Mouse (Mus musculus): Measurements from ENCODE around the gene Prcd. TPM values are rescaled to one million over a fixed set of nuclear protein-coding genes. Genes with fewer than 3 reads are reported as not detected.

The Prcd gene
- polyA plus RNA-seq, 1 experiment from 2014 or later: 1.1 TPM

DNA sequence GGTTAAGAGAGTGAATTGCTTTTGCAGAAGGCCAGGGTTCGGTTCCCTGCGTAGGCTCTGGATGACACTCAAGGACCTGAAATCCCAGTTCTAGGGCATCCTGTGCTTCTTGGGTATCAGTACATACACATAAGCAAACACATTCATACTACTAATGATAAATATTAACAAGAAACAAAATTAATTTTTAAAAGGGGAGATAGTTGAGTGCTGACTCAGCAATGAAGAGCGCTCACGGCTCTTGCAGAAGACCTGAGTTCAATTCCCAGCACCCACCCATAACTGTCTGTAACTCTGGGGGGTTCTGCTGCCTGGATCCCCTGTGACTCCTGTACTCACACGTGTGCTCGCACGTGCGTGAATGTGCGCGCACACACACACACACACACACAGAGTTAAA, 36.3 kb downstream of the Prcd start:
- ATAC-seq: no peak
- no peak for TF ChIP-seq CTCF (IDR thresholded peaks at IDR 0.05; ENCODE audit: low read depth)
- no peak overlapping the region for H3K4me2 ChIP-seq (replicated peaks; ENCODE audit: low read depth)
- H3K4me1 ChIP-seq (replicated peaks; ENCODE audit: control insufficient read depth, insufficient read depth, low read length): peaks cover 4% of the 10 kb centered on the region; the same call in 1 of the 2 replicates
- H3K27ac ChIP-seq (ENCODE audit: low read depth, low read length): no peak overlapping the region
- 90% methylated on average over 10 of the region's 10 CpGs for WGBS
- no peaks in the 10 kb centered on the region for H3K9me3 ChIP-seq (ENCODE audit: control insufficient read depth)
- H3K4me3 ChIP-seq (ENCODE audit: low read depth, low read length): no peak overlapping the region
- H3K27me3 ChIP-seq (replicated peaks; ENCODE audit: control insufficient read depth, insufficient read depth, low read length): no peaks in the 10 kb centered on the region
- no peak overlapping the region for H3K9ac ChIP-seq (ENCODE audit: low read depth, low read length)
- H3K36me3 ChIP-seq (ENCODE audit: control insufficient read depth, insufficient read depth): peaks cover 13% of the 10 kb centered on the region; the same call in 1 of the 2 replicates

DNA sequence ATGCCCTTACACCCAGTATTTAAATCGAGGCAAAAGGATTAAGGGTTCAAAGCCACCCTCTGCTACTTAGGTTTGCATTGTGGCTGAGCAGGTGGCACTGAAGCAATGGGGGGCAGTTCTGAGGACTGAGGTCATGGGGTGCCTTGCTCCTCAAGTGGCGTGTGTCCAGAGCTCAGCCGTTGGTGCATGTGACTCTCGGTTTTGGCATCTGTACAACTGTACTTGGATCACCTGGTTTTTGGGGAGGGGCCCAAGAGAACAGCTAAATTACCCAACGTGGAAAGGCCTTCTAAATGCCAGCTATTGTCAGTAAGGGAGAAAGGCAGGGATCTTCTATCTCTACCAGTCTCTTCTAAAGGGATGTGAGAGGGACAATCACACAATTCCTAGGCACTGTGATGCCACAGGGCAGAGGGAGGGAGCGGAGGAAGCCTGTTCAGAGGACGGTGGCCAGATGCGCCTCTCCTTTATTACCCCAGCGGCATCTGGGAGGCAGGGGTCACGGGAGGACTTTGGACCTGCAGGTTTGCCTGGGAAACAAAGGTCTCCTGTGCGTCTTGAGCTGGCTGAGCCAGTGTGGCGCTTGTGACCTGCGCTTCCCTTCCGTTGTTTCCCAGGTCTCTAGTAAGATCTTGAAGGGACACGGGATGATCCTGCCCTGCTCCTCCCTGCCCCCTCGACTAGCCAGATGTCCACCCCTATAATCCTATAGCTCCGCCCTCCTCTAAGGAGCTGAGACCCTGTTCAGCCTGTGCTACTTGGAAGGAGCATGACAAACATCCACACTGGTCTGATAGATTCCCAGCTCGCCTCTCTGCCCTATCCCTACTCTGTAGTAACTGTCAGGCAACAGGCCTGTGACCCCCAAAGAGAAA, 37.6 kb downstream of the Prcd start:
- H3K27me3 ChIP-seq (replicated peaks; ENCODE audit: control insufficient read depth, insufficient read depth, low read length): no peaks in the 10 kb centered on the region
- no peaks in the 10 kb centered on the region for H3K9me3 ChIP-seq (ENCODE audit: control insufficient read depth)
- H3K9ac ChIP-seq (ENCODE audit: low read depth, low read length): no peak overlapping the region
- peak; percentile 66 for ATAC-seq
- no peak for TF ChIP-seq CTCF (IDR thresholded peaks at IDR 0.05; ENCODE audit: low read depth)
- no peak overlapping the region for H3K4me3 ChIP-seq (ENCODE audit: low read depth, low read length)
- H3K4me2 ChIP-seq (replicated peaks; ENCODE audit: low read depth): peak overlapping the region; percentile 10
- 27% methylated on average over 18 of the region's 18 CpGs for WGBS
- peaks cover 4% of the 10 kb centered on the region; the same call in 1 of the 2 replicates for H3K4me1 ChIP-seq (replicated peaks; ENCODE audit: control insufficient read depth, insufficient read depth, low read length)
- peak overlapping the region; percentile 58 for H3K27ac ChIP-seq (ENCODE audit: low read depth, low read length)
- no peaks in the 10 kb centered on the region; the same call in 1 of the 2 replicates for H3K36me3 ChIP-seq (ENCODE audit: control insufficient read depth, insufficient read depth)

DNA sequence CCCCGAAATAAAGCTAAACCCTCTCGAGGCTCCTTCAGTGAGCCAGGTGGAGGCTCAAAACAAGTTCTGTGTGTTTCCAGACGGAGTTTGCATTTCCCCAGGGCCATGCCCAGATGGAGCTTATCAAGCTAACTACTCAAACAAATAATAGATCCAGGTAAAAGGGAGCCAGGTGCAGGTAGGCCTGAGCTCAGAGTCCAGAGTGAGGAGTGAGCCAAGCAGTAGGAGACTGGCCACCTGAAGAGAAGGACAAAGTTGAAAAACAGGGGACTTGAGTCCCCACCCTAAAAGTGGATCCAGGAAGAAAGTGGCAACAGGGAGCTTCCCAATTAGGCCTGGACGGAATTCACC, 40.5 kb downstream of the Prcd start:
- Histone ChIP-seq H3K4me1 (replicated peaks; ENCODE audit: control insufficient read depth, insufficient read depth, low read length) (peaks cover 4% of the 10 kb centered on the region; the same call in 1 of the 2 replicates), H3K4me2 (replicated peaks; ENCODE audit: low read depth) (peak overlapping the region; percentile 90), H3K9ac (ENCODE audit: low read depth, low read length) (peak overlapping the region; percentile 72), H3K4me3 (ENCODE audit: low read depth, low read length) (peak overlapping the region; percentile 58), H3K27ac (ENCODE audit: low read depth, low read length) (peak overlapping the region; percentile 71), H3K9me3 (ENCODE audit: control insufficient read depth) (no peaks in the 10 kb centered on the region), H3K36me3 (ENCODE audit: control insufficient read depth, insufficient read depth) (no peaks in the 10 kb centered on the region), H3K27me3 (replicated peaks; ENCODE audit: control insufficient read depth, insufficient read depth, low read length) (no peaks in the 10 kb centered on the region)
- no peak for TF ChIP-seq CTCF (IDR thresholded peaks at IDR 0.05; ENCODE audit: low read depth)
- ATAC-seq: peak; percentile 52; the same call in 1 of the 2 replicates
- 28% methylated on average over 4 of the region's 4 CpGs for WGBS

DNA sequence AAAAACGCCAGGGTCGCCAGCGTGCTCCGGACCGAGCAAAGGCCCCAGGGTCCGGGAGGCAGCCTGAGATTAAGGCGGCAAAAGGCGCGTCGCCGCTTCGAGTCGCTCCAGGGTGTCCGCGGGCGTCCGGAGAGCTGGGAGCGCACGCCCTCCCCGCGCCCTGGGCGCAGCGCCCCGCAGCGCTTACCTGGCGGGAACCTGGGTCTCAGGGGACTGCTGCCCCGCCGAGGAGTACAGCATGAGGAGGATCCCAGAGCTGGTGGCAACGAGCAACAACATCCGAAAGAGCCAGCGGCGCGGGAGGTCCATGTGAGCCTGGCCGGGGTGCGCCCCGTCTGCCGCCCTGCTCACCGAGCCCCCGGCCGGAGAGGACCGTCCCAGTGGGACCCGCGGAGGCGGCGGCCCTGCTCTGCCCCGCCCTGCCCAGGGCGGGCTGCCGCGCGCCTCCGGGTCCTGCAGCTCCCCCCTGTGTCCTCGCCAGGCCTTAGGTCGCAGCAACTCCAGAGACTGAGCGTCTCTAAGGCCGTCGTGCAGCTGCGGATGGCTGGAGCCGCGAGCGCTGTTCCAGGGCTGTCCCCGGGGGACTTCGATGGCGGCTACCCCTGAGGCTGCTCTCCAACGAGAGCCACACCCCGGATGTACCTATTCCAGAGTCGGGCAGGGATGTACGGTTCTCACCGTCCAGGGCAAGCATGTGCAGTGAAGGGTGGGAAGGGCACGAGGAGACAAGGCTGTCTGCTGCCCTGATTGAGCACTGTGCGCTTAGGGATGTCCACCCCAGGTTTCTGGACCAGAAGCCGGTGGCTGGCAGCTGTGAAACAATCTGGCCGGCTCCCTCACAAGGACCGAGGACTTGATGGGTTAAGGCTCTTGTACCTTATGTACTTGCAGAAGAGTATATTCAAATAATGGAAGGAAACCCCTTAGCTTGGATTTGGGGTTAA, 41.2 kb downstream of the Prcd start:
- H3K27me3 ChIP-seq (replicated peaks; ENCODE audit: control insufficient read depth, insufficient read depth, low read length): no peaks in the 10 kb centered on the region
- H3K4me2 ChIP-seq (replicated peaks; ENCODE audit: low read depth): peak overlapping the region; percentile 90
- H3K27ac ChIP-seq (ENCODE audit: low read depth, low read length): peak overlapping the region; percentile 71
- peak; percentile 53 for ATAC-seq
- no peaks in the 10 kb centered on the region for H3K9me3 ChIP-seq (ENCODE audit: control insufficient read depth)
- 3% methylated on average over 71 of the region's 73 CpGs for WGBS
- peak overlapping the region; percentile 58 for H3K4me3 ChIP-seq (ENCODE audit: low read depth, low read length)
- H3K9ac ChIP-seq (ENCODE audit: low read depth, low read length): peak overlapping the region; percentile 72
- peak; percentile 63 for TF ChIP-seq CTCF (IDR thresholded peaks at IDR 0.05; ENCODE audit: low read depth)
- H3K36me3 ChIP-seq (ENCODE audit: control insufficient read depth, insufficient read depth): no peaks in the 10 kb centered on the region
- peaks cover 4% of the 10 kb centered on the region; the same call in 1 of the 2 replicates for H3K4me1 ChIP-seq (replicated peaks; ENCODE audit: control insufficient read depth, insufficient read depth, low read length)

DNA sequence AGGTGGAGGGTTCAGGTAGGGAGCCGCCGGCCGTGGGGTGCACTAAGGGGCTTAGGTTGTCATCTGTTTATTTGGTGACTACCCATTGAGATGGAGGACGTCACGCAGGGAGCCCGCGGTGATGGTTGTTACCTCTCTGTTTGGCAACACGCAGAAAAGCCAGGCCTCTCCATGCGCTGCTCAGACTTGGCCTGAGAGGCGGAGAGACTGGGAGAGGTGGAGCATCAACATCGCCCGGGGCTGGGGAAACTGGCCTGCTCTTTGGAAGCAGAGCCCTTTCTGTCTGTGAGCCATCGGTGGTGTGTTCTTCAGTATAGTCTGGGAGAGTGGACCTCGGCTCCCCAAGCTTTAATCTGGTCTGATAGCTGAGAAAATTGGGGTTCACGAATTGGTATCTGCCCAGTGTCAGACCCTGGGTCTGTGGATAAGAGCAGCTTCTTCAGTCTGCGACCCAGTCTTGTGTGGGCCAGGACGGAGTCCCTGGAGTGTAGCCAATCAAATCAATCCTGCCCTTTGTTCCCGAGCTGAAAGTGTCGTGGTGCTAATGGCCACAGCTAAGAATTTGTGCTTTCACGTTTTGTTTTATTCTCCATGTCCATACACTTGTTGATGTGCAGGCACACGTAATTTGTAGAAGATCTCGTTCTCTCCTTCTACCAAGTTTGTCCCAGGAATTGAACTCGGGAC, 42.0 kb downstream of the Prcd start:
- Histone ChIP-seq H3K27ac (ENCODE audit: low read depth, low read length) (no peak overlapping the region), H3K27me3 (replicated peaks; ENCODE audit: control insufficient read depth, insufficient read depth, low read length) (no peaks in the 10 kb centered on the region), H3K4me2 (replicated peaks; ENCODE audit: low read depth) (peak overlapping the region; percentile 90), H3K36me3 (ENCODE audit: control insufficient read depth, insufficient read depth) (no peaks in the 10 kb centered on the region), H3K9ac (ENCODE audit: low read depth, low read length) (no peak overlapping the region), H3K4me1 (replicated peaks; ENCODE audit: control insufficient read depth, insufficient read depth, low read length) (peaks cover 4% of the 10 kb centered on the region; the same call in 1 of the 2 replicates), H3K4me3 (ENCODE audit: low read depth, low read length) (no peak overlapping the region), H3K9me3 (ENCODE audit: control insufficient read depth) (no peaks in the 10 kb centered on the region)
- TF ChIP-seq CTCF (IDR thresholded peaks at IDR 0.05; ENCODE audit: low read depth): no peak
- WGBS: 38% methylated on average over 23 of the region's 23 CpGs
- ATAC-seq: no peak
